Mouse (Mus musculus) lung, postnatal 0 days (tissue): ENCODE measurements at regions not wholly inside any gene's neighbourhood (a gene's known extent, or its start where the extent isn't known, plus 50 kb on each side); places are given as distances from the start of the nearest gene placed in this dataset.

Source experiments
- ATAC-seq: fragments of 200-750 bp; cut with Nextera tagmentation; 2 replicates; pipeline ENCODE4 v1.8.0; 2017; ENCODE audit warnings: moderate library complexity
- DNase-seq: peaks from one replicate; pipeline ENCODE4 v3.0.0-alpha.2; 2016; ENCODE audit warnings: low spot score
- H3K27ac ChIP-seq: fragments of 300-500 bp; sonication (generic); 2 replicates; pipeline ENCODE4 v1.5.1; 2014; ENCODE audit warnings: antibody characterized with exemption, mild to moderate bottlenecking, low read length, mixed read lengths
- H3K27me3 ChIP-seq: fragments of 300-500 bp; sonication (generic); replicated peaks from 2 replicates; pipeline ENCODE4 v1.6.1; 2014; ENCODE audit warnings: low read length, mixed read lengths; ENCODE audit not compliant: insufficient read depth
- H3K36me3 ChIP-seq: fragments of 300-500 bp; sonication (generic); 2 replicates; pipeline ENCODE4 v1.6.1; 2014; ENCODE audit warnings: low read length, mixed read lengths; ENCODE audit not compliant: insufficient read depth
- H3K4me1 ChIP-seq: fragments of 300-500 bp; sonication (generic); 2 replicates; pipeline ENCODE4 v1.6.1; 2014; ENCODE audit warnings: antibody characterized with exemption, low read depth, low read length, mixed read lengths; ENCODE audit not compliant: insufficient read depth
- H3K4me2 ChIP-seq: fragments of 300-500 bp; sonication (generic); replicated peaks from 2 replicates; pipeline ENCODE4 v1.6.1; 2014; ENCODE audit warnings: low read depth, mild to moderate bottlenecking, low read length, moderate library complexity, mixed read lengths
- H3K4me3 ChIP-seq: fragments of 300-500 bp; sonication (generic); 2 replicates; pipeline ENCODE4 v1.5.1; 2014; ENCODE audit warnings: low read depth, low read length
- H3K9ac ChIP-seq: fragments of 300-500 bp; sonication (generic); replicated peaks from 2 replicates; pipeline ENCODE4 v1.6.1; 2014; ENCODE audit warnings: low read depth, mild to moderate bottlenecking
- H3K9me3 ChIP-seq: fragments of 300-500 bp; sonication (generic); 2 replicates; pipeline ENCODE4 v1.6.1; 2016; ENCODE audit warnings: low read length, mixed read lengths
- CTCF ChIP-seq: IDR thresholded peaks from 2 replicates; pipeline ENCODE4 v1.5.1; 2016; ENCODE audit warnings: antibody characterized with exemption, mild to moderate bottlenecking
- EP300 ChIP-seq: IDR thresholded peaks from 2 replicates; pipeline ENCODE4 v1.6.1; 2016; ENCODE audit warnings: antibody characterized with exemption, mild to moderate bottlenecking, control low read depth
- WGBS: fragments of 180-500 bp; shearing (Covaris S2); extraction: QIAGEN DNeasy Blood & Tissue Kit; methylation state at CpG from one replicate; pipeline ENCODE4 v1.1.7; 2014; 5-methylcytosine and 5-hydroxymethylcytosine counted together

DNA sequence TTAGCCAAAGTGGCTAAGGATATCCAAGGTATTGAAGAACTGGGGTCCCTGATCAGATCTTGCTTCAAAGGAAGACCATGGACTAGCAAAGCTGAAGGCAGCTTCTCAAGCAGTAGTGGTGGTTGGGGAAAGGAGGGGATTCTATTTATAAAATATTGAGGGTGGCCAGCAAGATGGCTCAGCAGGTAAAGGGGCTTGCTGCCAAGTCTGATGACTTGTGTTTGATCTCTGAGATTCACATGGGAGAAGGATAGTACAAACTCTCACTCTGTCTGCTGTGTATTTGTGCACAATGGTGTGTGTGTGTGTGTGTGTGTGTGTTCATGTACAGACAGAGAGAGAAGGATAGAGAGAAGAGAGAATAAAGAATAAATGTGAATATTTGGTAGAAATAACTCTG lies 73.4 kb downstream of the Tnfsf18 start:
- Histone ChIP-seq H3K4me2 (no peak overlapping the region), H3K27me3 (no peaks in the 10 kb centered on the region), H3K9me3 (no peaks in the 10 kb centered on the region), H3K4me3 (no peak overlapping the region), H3K36me3 (no peaks in the 10 kb centered on the region), H3K27ac (no peak overlapping the region), H3K4me1 (no peaks in the 10 kb centered on the region), H3K9ac (no peak overlapping the region)
- ATAC-seq = no peak
- no peak for DNase-seq
- no peak for TF ChIP-seq CTCF
- no peak for TF ChIP-seq EP300

DNA sequence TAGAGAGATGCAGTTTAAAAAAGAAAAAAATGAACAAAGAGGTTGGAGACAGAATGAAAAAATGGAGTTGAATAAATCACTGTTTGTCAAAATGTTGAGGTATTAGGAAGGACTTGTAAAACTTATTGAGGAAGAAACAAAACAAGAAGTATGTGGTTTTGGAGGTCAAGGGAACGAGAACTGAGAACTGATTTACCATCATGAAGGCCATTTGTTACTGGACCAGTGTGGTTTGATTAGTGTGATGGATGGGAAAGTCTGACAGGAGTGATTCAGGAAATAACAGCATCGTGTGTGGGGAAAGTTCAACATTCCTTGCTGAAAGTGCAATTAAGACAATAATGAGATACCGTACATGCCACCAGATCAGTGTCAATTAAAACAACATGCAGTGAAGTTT lies 65.9 kb downstream of the Tnfsf18 start:
- ATAC-seq (no peak), DNase-seq (no peak)
- H3K27me3 ChIP-seq = no peaks in the 10 kb centered on the region
- H3K4me1 ChIP-seq = no peaks in the 10 kb centered on the region
- no peaks in the 10 kb centered on the region for H3K9me3 ChIP-seq
- no peak overlapping the region for H3K4me3 ChIP-seq
- no peak overlapping the region for H3K9ac ChIP-seq
- no peak overlapping the region for H3K4me2 ChIP-seq
- 35% methylated on average over 3 of the region's 3 CpGs for WGBS
- H3K36me3 ChIP-seq = no peaks in the 10 kb centered on the region
- H3K27ac ChIP-seq = no peak overlapping the region
- TF ChIP-seq CTCF (no peak), EP300 (no peak)
